Mouse (Mus musculus) midbrain, embryonic 16.5 days (tissue): Measurements from ENCODE around the gene Zfp72. TPM values are rescaled to one million over a fixed set of nuclear protein-coding genes. Genes with fewer than 3 reads are reported as not detected.

Experiments
- ATAC-seq: fragments of 200-750 bp; cut with Nextera tagmentation; 2 replicates; pipeline ENCODE4 v1.8.0; 2017; ENCODE audit warnings: moderate TSS enrichment
- H3K27ac ChIP-seq: fragments of 300-500 bp; sonication (generic); 2 replicates; pipeline ENCODE4 v1.5.1; 2014; ENCODE audit warnings: mild to moderate bottlenecking, low read length, mixed read lengths
- H3K27me3 ChIP-seq: fragments of 300-500 bp; sonication (generic); 2 replicates; pipeline ENCODE4 v1.6.1; 2014; ENCODE audit warnings: low read depth, low read length, mixed read lengths; ENCODE audit not compliant: control insufficient read depth, insufficient read depth
- H3K36me3 ChIP-seq: fragments of 300-500 bp; sonication (generic); 2 replicates; pipeline ENCODE4 v1.6.1; 2014; ENCODE audit warnings: mild to moderate bottlenecking, low read length, moderate library complexity, mixed read lengths; ENCODE audit not compliant: control insufficient read depth, insufficient read depth
- H3K4me1 ChIP-seq: fragments of 300-500 bp; sonication (generic); 2 replicates; pipeline ENCODE4 v1.6.1; 2014; ENCODE audit warnings: mild to moderate bottlenecking, low read length, mixed read lengths; ENCODE audit not compliant: control insufficient read depth, insufficient read depth
- H3K4me2 ChIP-seq: fragments of 300-500 bp; sonication (generic); 2 replicates; pipeline ENCODE4 v1.6.1; 2014; ENCODE audit warnings: mild to moderate bottlenecking, low read length, mixed read lengths
- H3K4me3 ChIP-seq: fragments of 300-500 bp; sonication (generic); 2 replicates; pipeline ENCODE4 v1.5.1; 2014; ENCODE audit warnings: low read depth, mild to moderate bottlenecking, low read length, moderate library complexity, mixed read lengths
- H3K9ac ChIP-seq: fragments of 300-500 bp; sonication (generic); 2 replicates; pipeline ENCODE4 v1.6.1; 2014; ENCODE audit warnings: low read depth, low read length, mixed read lengths
- H3K9me3 ChIP-seq: fragments of 300-500 bp; sonication (generic); replicated peaks from 2 replicates; pipeline ENCODE4 v1.6.1; 2014; ENCODE audit warnings: mild to moderate bottlenecking, low read length, mixed read lengths; ENCODE audit not compliant: control insufficient read depth, poor library complexity, severe bottlenecking
- WGBS: fragments of 180-500 bp; shearing (Covaris S2); extraction: QIAGEN DNeasy Blood & Tissue Kit; methylation state at CpG from one replicate; pipeline ENCODE4 v1.1.7; 2014; 5-methylcytosine and 5-hydroxymethylcytosine counted together
- polyA plus RNA-seq: library from polyadenylated mRNA; unstranded; fragments of >200 nt; fragmentation: Nextera tagmentation; extraction: Ambion mirVana; gene quantifications from 2 replicates; pipeline ENCODE4 v1.2.1, GENCODE M21; 2015

Gene Zfp72
- polyA plus RNA-seq, 1 experiment from 2014 or later: 11.7 TPM

DNA sequence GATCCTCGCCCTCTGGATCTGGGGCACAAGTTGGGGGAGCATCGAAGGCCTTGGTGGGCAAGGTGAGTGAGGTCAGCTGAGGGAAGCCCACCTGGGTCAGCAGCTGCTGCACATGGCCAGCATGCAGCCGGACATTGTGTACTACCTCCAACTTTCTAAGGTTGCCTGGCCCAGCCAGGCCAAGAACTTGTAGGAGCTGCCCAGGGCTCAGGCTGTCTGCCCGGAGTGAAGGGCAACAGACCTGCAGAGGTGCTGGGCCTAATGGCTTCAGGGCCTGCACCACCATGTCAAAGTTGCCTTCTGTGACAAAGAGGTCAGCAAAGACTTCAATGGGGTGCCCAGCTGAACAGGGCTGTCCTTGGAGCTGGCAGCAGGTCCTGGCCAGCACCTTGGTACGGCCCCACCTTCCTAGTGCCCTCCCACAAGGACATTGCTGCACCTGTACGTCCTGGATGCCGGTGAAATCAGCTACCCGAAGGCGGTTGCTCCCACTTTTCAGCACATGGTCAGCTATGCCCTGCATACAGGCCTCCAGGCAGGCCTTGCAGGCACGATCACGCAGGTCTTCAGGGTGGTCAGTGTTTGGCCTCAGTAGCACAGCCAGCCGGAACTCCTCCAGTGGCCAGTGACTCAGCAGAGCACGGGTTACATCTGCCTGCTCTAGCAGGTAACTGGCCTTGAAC is 27.3 kb downstream of the Zfp72 start:
- peak; percentile 18; the same call in 1 of the 2 replicates for ATAC-seq
- peaks cover 18% of the 10 kb centered on the region for H3K36me3 ChIP-seq
- H3K4me1 ChIP-seq: no peaks in the 10 kb centered on the region
- H3K4me3 ChIP-seq: no peak overlapping the region
- H3K4me2 ChIP-seq: no peak overlapping the region
- WGBS: 97% methylated on average over 13 of the region's 13 CpGs
- H3K9me3 ChIP-seq: no peaks in the 10 kb centered on the region
- H3K27ac ChIP-seq: no peak overlapping the region
- no peak overlapping the region for H3K9ac ChIP-seq
- H3K27me3 ChIP-seq: no peaks in the 10 kb centered on the region

DNA sequence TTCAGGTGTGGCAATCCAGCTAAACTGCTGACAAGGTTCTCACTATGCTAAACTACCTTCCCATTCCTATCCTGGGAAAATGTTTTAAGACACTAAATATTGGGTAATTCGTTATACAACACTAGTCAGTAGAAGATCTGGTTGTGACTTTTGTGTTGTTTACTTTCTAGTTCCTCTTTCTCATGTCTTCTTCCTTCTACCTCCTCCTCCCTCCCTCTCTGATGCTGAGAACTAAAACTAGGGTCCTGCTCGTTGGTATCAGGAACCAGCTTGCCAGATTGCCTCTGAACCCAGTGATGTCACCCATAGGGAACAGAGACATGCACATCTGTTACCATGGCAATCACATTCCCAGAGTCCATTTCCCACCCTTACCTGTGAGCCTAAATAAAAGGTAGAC is 28.4 kb downstream of the Zfp72 start:
- 73% methylated on average over 2 of the region's 2 CpGs for WGBS
- Histone ChIP-seq H3K9ac (no peak overlapping the region), H3K27ac (no peak overlapping the region), H3K4me2 (no peak overlapping the region), H3K9me3 (no peaks in the 10 kb centered on the region), H3K36me3 (peaks cover 18% of the 10 kb centered on the region), H3K4me3 (no peak overlapping the region), H3K27me3 (no peaks in the 10 kb centered on the region), H3K4me1 (no peaks in the 10 kb centered on the region)
- ATAC-seq: no peak

- H3K36me3 ChIP-seq: peaks cover 29% of the 10 kb centered on the region
- no peak overlapping the region for H3K4me2 ChIP-seq
These were observed 34.1 kb downstream of the Zfp72 start for GRCm38 (mm10) chr13:74356491-74356890.

DNA sequence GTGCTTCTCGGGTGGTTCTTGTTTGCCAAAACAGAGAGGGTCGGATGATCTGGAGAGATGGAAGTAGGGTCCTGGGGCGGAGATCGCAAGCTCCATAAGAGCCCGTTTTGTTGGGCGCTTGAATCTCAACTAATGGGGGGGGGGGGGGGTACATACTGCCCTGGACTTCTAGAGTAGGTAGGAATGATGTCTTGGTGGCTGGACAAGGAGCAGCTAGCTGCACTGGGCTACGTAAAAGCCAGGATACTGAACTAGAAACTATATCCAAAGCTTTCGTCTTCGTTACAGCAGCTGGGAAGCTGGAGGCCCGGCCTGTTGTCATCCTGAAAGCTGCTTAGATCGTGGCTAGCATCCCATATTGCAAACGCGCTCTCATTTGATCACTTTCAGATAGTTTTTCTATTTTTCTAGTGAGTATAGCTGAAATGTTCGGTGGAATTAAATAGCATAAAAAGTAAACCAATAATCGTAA is 40.2 kb downstream of the Zfp72 start:
- H3K27ac ChIP-seq: peak overlapping the region; percentile 83
- peaks cover 20% of the 10 kb centered on the region for H3K4me1 ChIP-seq
- H3K9me3 ChIP-seq: no peaks in the 10 kb centered on the region
- peak overlapping the region; percentile 91 for H3K9ac ChIP-seq
- peak overlapping the region; percentile 59 for H3K4me2 ChIP-seq
- peak overlapping the region; percentile 87 for H3K4me3 ChIP-seq
- peak; percentile 62 for ATAC-seq
- 1% methylated on average over 15 of the region's 15 CpGs for WGBS
- H3K36me3 ChIP-seq: 0 out of 2 replicates have a peak, but pooled peaks cover 2% of the 10 kb centered on the region
- no peaks in the 10 kb centered on the region for H3K27me3 ChIP-seq

More at GRCm38 (mm10) chr13:74356491-74356890, 34.1 kb downstream of the Zfp72 start:
- H3K27ac ChIP-seq: no peak overlapping the region
- no peak for ATAC-seq
- no peaks in the 10 kb centered on the region for H3K27me3 ChIP-seq
- no peak overlapping the region for H3K9ac ChIP-seq
- H3K4me1 ChIP-seq: no peaks in the 10 kb centered on the region
- no peak overlapping the region for H3K4me3 ChIP-seq
- WGBS: 97% methylated on average over 13 of the region's 13 CpGs
- no peaks in the 10 kb centered on the region for H3K9me3 ChIP-seq

- WGBS: 2% methylated on average over 57 of the region's 57 CpGs
These were observed 40.8 kb downstream of the Zfp72 start, which contains the start of the genes Sdha and Ccdc127 for GRCm38 (mm10) chr13:74349566-74350434. Gene Sdha (minus strand): TSS chr13:74350280. Gene Ccdc127 (plus strand): TSS chr13:74350309.

DNA sequence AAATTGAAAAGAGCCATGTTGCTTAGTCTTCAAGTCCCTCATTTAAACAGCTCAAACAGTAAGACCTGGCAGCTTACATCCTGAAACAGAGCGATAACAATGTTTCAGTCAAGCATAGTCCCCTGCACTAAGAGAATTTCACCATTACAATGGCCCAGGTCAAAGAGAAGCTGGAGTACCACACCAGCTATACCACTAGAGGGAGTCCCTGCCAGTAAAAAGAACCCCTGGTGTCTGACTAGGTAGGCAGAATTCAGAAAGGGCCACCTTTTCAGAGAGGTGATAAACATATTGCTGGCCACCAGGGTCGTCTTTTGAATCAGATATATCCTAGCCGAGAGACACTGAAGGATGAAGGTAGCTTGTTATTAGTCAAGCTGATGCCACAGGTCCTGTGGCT is 49.6 kb downstream of the Zfp72 start:
- Histone ChIP-seq H3K27ac (no peak overlapping the region), H3K9me3 (no peaks in the 10 kb centered on the region), H3K4me3 (no peak overlapping the region), H3K27me3 (no peaks in the 10 kb centered on the region), H3K4me1 (no peaks in the 10 kb centered on the region), H3K4me2 (no peak overlapping the region), H3K36me3 (peaks cover 22% of the 10 kb centered on the region), H3K9ac (no peak overlapping the region)
- peak; percentile 66; the same call in 1 of the 2 replicates for ATAC-seq
- WGBS: 59% methylated on average over 3 of the region's 3 CpGs

More at GRCm38 (mm10) chr13:74349566-74350434, 40.8 kb downstream of the Zfp72 start, which contains the start of the genes Sdha and Ccdc127:
- ATAC-seq: peak; percentile 99
- Histone ChIP-seq H3K9ac (peak within 1 kb of the TSS; percentile 91), H3K4me3 (peak within 1 kb of the TSS; percentile 87), H3K4me2 (peak within 1 kb of the TSS; percentile 70), H3K27ac (peak within 1 kb of the TSS; percentile 83), H3K9me3 (no peaks in the 10 kb centered on the region), H3K4me1 (peaks cover 20% of the 10 kb centered on the region), H3K36me3 (0 out of 2 replicates have a peak, but pooled peaks cover 2% of the 10 kb centered on the region), H3K27me3 (no peaks in the 10 kb centered on the region)

DNA sequence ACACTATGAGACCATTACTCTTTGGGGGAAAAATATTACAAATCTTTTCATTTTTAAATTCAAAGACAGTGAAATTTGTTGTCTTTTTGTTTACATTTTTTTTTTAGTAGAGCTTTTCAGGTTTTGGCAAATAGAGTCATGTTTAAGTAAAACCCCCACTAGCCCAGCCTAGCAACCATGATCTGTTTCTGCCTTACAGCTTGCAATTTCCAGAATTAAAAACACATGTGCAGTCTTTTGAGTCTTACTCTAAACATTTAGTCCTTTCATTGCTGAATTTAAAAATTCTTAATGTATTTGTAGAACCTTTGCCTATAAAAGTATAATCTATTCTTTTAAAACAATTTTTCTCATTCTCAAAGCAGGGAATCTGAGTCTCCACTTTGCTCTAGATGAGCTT is 61.3 kb downstream of the Zfp72 start:
- no peak for ATAC-seq
- peaks cover 45% of the 10 kb centered on the region for H3K36me3 ChIP-seq
- no peaks in the 10 kb centered on the region for H3K9me3 ChIP-seq
- H3K27ac ChIP-seq: no peak overlapping the region
- H3K27me3 ChIP-seq: no peaks in the 10 kb centered on the region
- no peaks in the 10 kb centered on the region for H3K4me1 ChIP-seq
- H3K9ac ChIP-seq: no peak overlapping the region
- H3K4me2 ChIP-seq: no peak overlapping the region
- no peak overlapping the region for H3K4me3 ChIP-seq
